Mouse (Mus musculus) midbrain, postnatal 0 days (tissue): ENCODE measurements around the gene Adgrg5. TPM values are rescaled to one million over a fixed set of nuclear protein-coding genes. Genes with fewer than 3 reads are reported as not detected.

Source experiments
- ATAC-seq: fragments of 200-750 bp; cut with Nextera tagmentation; 2 replicates; pipeline ENCODE4 v1.8.0; 2017; ENCODE audit warnings: moderate number of reproducible peaks, mild to moderate bottlenecking, moderate TSS enrichment, moderate library complexity; ENCODE audit not compliant: low FRiP score
- DNase-seq: peaks from one replicate; pipeline ENCODE4 v3.0.0-alpha.2; 2015; ENCODE audit warnings: low spot score
- H3K27ac ChIP-seq: fragments of 300-500 bp; sonication (generic); 2 replicates; pipeline ENCODE4 v1.5.1; 2014; ENCODE audit warnings: low read depth, mild to moderate bottlenecking, low read length, mixed read lengths
- H3K27me3 ChIP-seq: fragments of 300-500 bp; sonication (generic); 2 replicates; pipeline ENCODE4 v1.6.1; 2014; ENCODE audit warnings: low read length, control low read depth, mixed read lengths; ENCODE audit not compliant: insufficient read depth
- H3K36me3 ChIP-seq: fragments of 300-500 bp; sonication (generic); 2 replicates; pipeline ENCODE4 v1.6.1; 2014; ENCODE audit warnings: low read length, control low read depth, mixed read lengths; ENCODE audit not compliant: insufficient read depth
- H3K4me1 ChIP-seq: fragments of 300-500 bp; sonication (generic); 2 replicates; pipeline ENCODE4 v1.6.1; 2014; ENCODE audit warnings: mild to moderate bottlenecking, control low read depth, antibody characterized with exemption, low read length, mixed read lengths; ENCODE audit not compliant: insufficient read depth
- H3K4me2 ChIP-seq: fragments of 300-500 bp; sonication (generic); 2 replicates; pipeline ENCODE4 v1.6.1; 2014; ENCODE audit warnings: low read depth, mild to moderate bottlenecking, low read length, mixed read lengths; ENCODE audit not compliant: poor library complexity, severe bottlenecking
- H3K4me3 ChIP-seq: fragments of 300-500 bp; sonication (generic); 2 replicates; pipeline ENCODE4 v1.5.1; 2014; ENCODE audit warnings: low read depth, mild to moderate bottlenecking, low read length, moderate library complexity
- H3K9ac ChIP-seq: fragments of 300-500 bp; sonication (generic); replicated peaks from 2 replicates; pipeline ENCODE4 v1.6.1; 2014; ENCODE audit warnings: mild to moderate bottlenecking, low read length, moderate library complexity, mixed read lengths; ENCODE audit not compliant: poor library complexity, severe bottlenecking
- H3K9me3 ChIP-seq: fragments of 300-500 bp; sonication (generic); 2 replicates; pipeline ENCODE4 v1.6.1; 2016; ENCODE audit warnings: low read length, control low read depth
- CTCF ChIP-seq: IDR thresholded peaks from 2 replicates; pipeline ENCODE4 v1.5.1; 2016; ENCODE audit warnings: antibody characterized with exemption, mild to moderate bottlenecking
- WGBS: fragments of 180-500 bp; shearing (Covaris S2); extraction: QIAGEN DNeasy Blood & Tissue Kit; methylation state at CpG from one replicate; pipeline ENCODE4 v1.1.7; 2014; 5-methylcytosine and 5-hydroxymethylcytosine counted together
- polyA plus RNA-seq: library from polyadenylated mRNA; unstranded; fragments of >200 nt; fragmentation: Nextera tagmentation; extraction: Ambion mirVana; gene quantifications from 2 replicates; pipeline ENCODE4 v1.2.1, GENCODE M21; 2015
- total RNA-seq: library from RNA; depleted of rRNA; stranded (reverse); fragments of >200 nt; gene quantifications from 2 replicates; pipeline ENCODE4 v1.2.3, GENCODE M21; 2014; rRNA removed

Adgrg5 gene
- not detected in 2 replicates for total RNA-seq
- 0.17 and 0.21 TPM in 2 replicates for polyA plus RNA-seq

- no peak within 1 kb of the TSS for H3K27ac ChIP-seq
- no peak within 1 kb of the TSS for H3K9ac ChIP-seq
- no peak within 1 kb of the TSS for H3K4me3 ChIP-seq
- no peaks in the 10 kb centered on the region for H3K36me3 ChIP-seq
- H3K4me2 ChIP-seq = no peak within 1 kb of the TSS
- H3K4me1 ChIP-seq = no peaks in the 10 kb centered on the region
- WGBS = 43% methylated on average over 7 of the region's 8 CpGs
- H3K27me3 ChIP-seq = peaks cover under 1% of the 10 kb centered on the region; the same call in 1 of the 2 replicates
- no peak for DNase-seq
- no peaks in the 10 kb centered on the region for H3K9me3 ChIP-seq
- no peak for TF ChIP-seq CTCF
- ATAC-seq = no peak
Measured at GRCm38 (mm10) chr8:94923405-94923804, at the start of gene Adgrg5. Gene Adgrg5 (plus strand): TSS chr8:94923694.

- peaks cover 5% of the 10 kb centered on the region for H3K4me1 ChIP-seq
- WGBS = 13% methylated on average over 6 of the region's 6 CpGs
- no peak overlapping the region for H3K4me3 ChIP-seq
- H3K9me3 ChIP-seq = no peaks in the 10 kb centered on the region
- H3K36me3 ChIP-seq = no peaks in the 10 kb centered on the region
- H3K27ac ChIP-seq = no peak overlapping the region
- peak overlapping the region; percentile 80 for H3K4me2 ChIP-seq
- peaks cover 11% of the 10 kb centered on the region; the same call in 1 of the 2 replicates for H3K27me3 ChIP-seq
- DNase-seq (peak; percentile 55), ATAC-seq (no peak)
- TF ChIP-seq CTCF = peak; percentile 85
- H3K9ac ChIP-seq = no peak overlapping the region
Measured at GRCm38 (mm10) chr8:94874358-94874757, 49.1 kb upstream of the Adgrg5 start.

GRCm38 (mm10) chr8:94875096-94875870 is 48.2 kb upstream of the Adgrg5 start:
- ATAC-seq = no peak
- peak overlapping the region; percentile 80 for H3K4me2 ChIP-seq
- H3K4me3 ChIP-seq = peak overlapping the region; percentile 52
- H3K4me1 ChIP-seq = no peaks in the 10 kb centered on the region; the same call in 1 of the 2 replicates
- H3K27ac ChIP-seq = no peak overlapping the region
- DNase-seq = no peak
- H3K9me3 ChIP-seq = no peaks in the 10 kb centered on the region
- H3K9ac ChIP-seq = peak overlapping the region; percentile 44
- WGBS = 19% methylated on average over 17 of the region's 17 CpGs
- TF ChIP-seq CTCF = no peak
- H3K27me3 ChIP-seq = peaks cover 11% of the 10 kb centered on the region; the same call in 1 of the 2 replicates
- no peaks in the 10 kb centered on the region for H3K36me3 ChIP-seq

GRCm38 (mm10) chr8:94875871-94876150 is 47.7 kb upstream of the Adgrg5 start:
- no peak overlapping the region for H3K27ac ChIP-seq
- WGBS = 0% methylated on average over 16 of the region's 20 CpGs
- H3K4me3 ChIP-seq = peak overlapping the region; percentile 52
- no peaks in the 10 kb centered on the region; the same call in 1 of the 2 replicates for H3K4me1 ChIP-seq
- peaks cover 11% of the 10 kb centered on the region; the same call in 1 of the 2 replicates for H3K27me3 ChIP-seq
- DNase-seq (no peak), ATAC-seq (no peak)
- peak overlapping the region; percentile 44 for H3K9ac ChIP-seq
- H3K4me2 ChIP-seq = peak overlapping the region; percentile 80
- H3K9me3 ChIP-seq = no peaks in the 10 kb centered on the region
- TF ChIP-seq CTCF = no peak
- no peaks in the 10 kb centered on the region for H3K36me3 ChIP-seq

- 1% methylated on average over 27 of the region's 37 CpGs for WGBS
- H3K27ac ChIP-seq = no peak within 1 kb of the TSS
- ATAC-seq (no peak; the same call in 1 of the 2 replicates), DNase-seq (peak; percentile 61)
- no peaks in the 10 kb centered on the region for H3K36me3 ChIP-seq
- peak within 1 kb of the TSS; percentile 80 for H3K4me2 ChIP-seq
- TF ChIP-seq CTCF = no peak
- peak within 1 kb of the TSS; percentile 52 for H3K4me3 ChIP-seq
- H3K9ac ChIP-seq = peak within 1 kb of the TSS; percentile 44
- no peaks in the 10 kb centered on the region; the same call in 1 of the 2 replicates for H3K4me1 ChIP-seq
- H3K27me3 ChIP-seq = peaks cover 11% of the 10 kb centered on the region; the same call in 1 of the 2 replicates
- H3K9me3 ChIP-seq = no peaks in the 10 kb centered on the region
Measured at GRCm38 (mm10) chr8:94876197-94876730, 47.2 kb upstream of the Adgrg5 start, which contains the start of gene Dok4. Gene Dok4 (minus strand): TSS chr8:94876330.

- no peak overlapping the region for H3K27ac ChIP-seq
- no peaks in the 10 kb centered on the region for H3K36me3 ChIP-seq
- no peak overlapping the region for H3K9ac ChIP-seq
- ATAC-seq = no peak
- 56% methylated on average over 3 of the region's 3 CpGs for WGBS
- DNase-seq = no peak
- H3K4me1 ChIP-seq = no peaks in the 10 kb centered on the region
- H3K27me3 ChIP-seq = peaks cover 11% of the 10 kb centered on the region; the same call in 1 of the 2 replicates
- no peak for TF ChIP-seq CTCF
- H3K4me2 ChIP-seq = no peak overlapping the region
- H3K9me3 ChIP-seq = no peaks in the 10 kb centered on the region
- H3K4me3 ChIP-seq = no peak overlapping the region
Measured at GRCm38 (mm10) chr8:94876820-94877219, 46.7 kb upstream of the Adgrg5 start.
